Mouse (Mus musculus) embryonic facial prominence, embryonic 10.5 days (tissue): ENCODE data around the gene Nabp1. TPM values are rescaled to one million over a fixed set of nuclear protein-coding genes. Genes with fewer than 3 reads are reported as not detected.
A peak's percentile ranks its signal among the peaks of the same experiment; 100 is the strongest.

ENCODE experiments used
- DNase-seq: peaks from one replicate; pipeline ENCODE4 v3.0.0-alpha.2; 2017; ENCODE audit warnings: low spot score
- H3K27ac ChIP-seq: fragments of 300-500 bp; sonication (generic); replicated peaks from 2 replicates; pipeline ENCODE4 v1.5.1; 2016; ENCODE audit warnings: mild to moderate bottlenecking
- H3K27me3 ChIP-seq: fragments of 300-500 bp; sonication (generic); replicated peaks from 2 replicates; pipeline ENCODE4 v1.6.1; 2016; ENCODE audit warnings: low read depth, mild to moderate bottlenecking; ENCODE audit not compliant: poor library complexity, severe bottlenecking
- H3K36me3 ChIP-seq: fragments of 300-500 bp; sonication (generic); replicated peaks from 2 replicates; pipeline ENCODE4 v1.6.1; 2016; ENCODE audit warnings: mild to moderate bottlenecking, moderate library complexity
- H3K4me1 ChIP-seq: fragments of 300-500 bp; sonication (generic); 2 replicates; pipeline ENCODE4 v1.6.1; 2016
- H3K4me3 ChIP-seq: fragments of 300-500 bp; sonication (generic); 2 replicates; pipeline ENCODE4 v1.5.1; 2016; ENCODE audit warnings: mild to moderate bottlenecking, moderate library complexity
- H3K9me3 ChIP-seq: fragments of 300-500 bp; sonication (generic); 2 replicates; pipeline ENCODE4 v1.6.1; 2016; ENCODE audit warnings: mild to moderate bottlenecking
- WGBS: fragments of 180-500 bp; shearing (Covaris S2); methylation state at CpG from one replicate; pipeline ENCODE4 v1.1.7; 2016; 5-methylcytosine and 5-hydroxymethylcytosine counted together
- polyA plus RNA-seq: library from polyadenylated mRNA; unstranded; fragments of >200 nt; fragmentation: Nextera tagmentation; extraction: Ambion mirVana; gene quantifications from 2 replicates; pipeline ENCODE4 v1.2.1, GENCODE M21; 2016

The Nabp1 gene
- polyA plus RNA-seq, 1 experiment from 2014 or later: 8.3 TPM

DNA sequence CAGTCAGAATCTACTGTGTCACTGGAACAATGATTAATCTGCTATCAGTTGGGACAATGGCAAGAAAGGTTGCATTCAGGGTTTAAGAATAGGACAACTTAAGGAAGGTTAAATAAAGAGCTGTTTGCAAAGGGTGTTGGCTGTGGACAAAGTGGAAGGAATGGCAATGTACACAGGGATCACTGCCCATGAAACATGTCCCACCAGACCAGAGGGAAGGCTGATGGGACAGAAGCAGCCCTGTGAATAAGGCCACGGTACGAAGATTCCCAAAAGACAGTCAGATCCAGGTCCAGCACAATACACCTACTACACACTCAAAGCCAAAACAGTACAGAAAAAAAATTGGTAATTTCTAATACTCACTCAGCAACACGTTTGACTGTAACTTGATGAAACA, 30.3 kb upstream of the Nabp1 start:
- Histone ChIP-seq H3K27me3 (no peaks in the 10 kb centered on the region), H3K9me3 (no peaks in the 10 kb centered on the region), H3K4me1 (peaks cover 26% of the 10 kb centered on the region), H3K27ac (no peak overlapping the region; the same call in 1 of the 2 replicates), H3K4me3 (no peak overlapping the region), H3K36me3 (no peaks in the 10 kb centered on the region)
- DNase-seq: no peak
- WGBS: 72% methylated on average over 3 of the region's 3 CpGs

GRCm38 (mm10) chr1:51507436-51507835, 29.2 kb upstream of the Nabp1 start:
- Histone ChIP-seq H3K36me3 (no peaks in the 10 kb centered on the region), H3K4me1 (peaks cover 21% of the 10 kb centered on the region), H3K9me3 (no peaks in the 10 kb centered on the region), H3K27me3 (no peaks in the 10 kb centered on the region), H3K4me3 (no peak overlapping the region), H3K27ac (no peak overlapping the region)
- DNase-seq: no peak
- 79% methylated on average over 5 of the region's 5 CpGs for WGBS

DNA sequence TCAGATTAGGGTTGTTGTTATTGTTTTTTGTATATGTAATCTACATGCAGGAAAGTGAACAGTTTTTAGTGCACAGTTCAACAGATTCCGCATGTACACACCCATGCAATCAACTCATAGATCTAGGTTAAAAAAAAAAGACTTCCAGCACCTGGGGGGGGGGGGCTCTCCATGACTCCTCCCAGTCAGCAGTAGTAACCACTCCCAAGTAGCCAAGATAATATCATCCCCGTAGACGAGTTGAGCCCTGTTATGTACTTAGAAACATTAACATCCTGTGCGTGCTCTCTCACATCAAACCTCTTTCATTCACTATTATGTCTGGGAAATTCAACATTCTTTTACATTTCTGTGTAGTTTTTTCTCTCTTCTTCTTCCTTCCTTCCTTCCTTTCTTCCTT, 28.0 kb upstream of the Nabp1 start:
- no peak overlapping the region for H3K27ac ChIP-seq
- no peak for DNase-seq
- peaks cover 21% of the 10 kb centered on the region for H3K4me1 ChIP-seq
- no peaks in the 10 kb centered on the region for H3K27me3 ChIP-seq
- H3K4me3 ChIP-seq: no peak overlapping the region
- H3K9me3 ChIP-seq: no peaks in the 10 kb centered on the region
- no peaks in the 10 kb centered on the region for H3K36me3 ChIP-seq
- WGBS: 89% methylated on average over 4 of the region's 4 CpGs

GRCm38 (mm10) chr1:51505632-51506031, 27.4 kb upstream of the Nabp1 start:
- no peaks in the 10 kb centered on the region for H3K36me3 ChIP-seq
- H3K9me3 ChIP-seq: no peaks in the 10 kb centered on the region
- peaks cover 21% of the 10 kb centered on the region for H3K4me1 ChIP-seq
- 88% methylated on average over 1 of the region's 1 CpGs for WGBS
- H3K4me3 ChIP-seq: no peak overlapping the region
- H3K27me3 ChIP-seq: no peaks in the 10 kb centered on the region
- DNase-seq: no peak
- H3K27ac ChIP-seq: no peak overlapping the region

- WGBS: 82% methylated on average over 2 of the region's 2 CpGs
Measured at GRCm38 (mm10) chr1:51503055-51503454, 24.8 kb upstream of the Nabp1 start.

DNA sequence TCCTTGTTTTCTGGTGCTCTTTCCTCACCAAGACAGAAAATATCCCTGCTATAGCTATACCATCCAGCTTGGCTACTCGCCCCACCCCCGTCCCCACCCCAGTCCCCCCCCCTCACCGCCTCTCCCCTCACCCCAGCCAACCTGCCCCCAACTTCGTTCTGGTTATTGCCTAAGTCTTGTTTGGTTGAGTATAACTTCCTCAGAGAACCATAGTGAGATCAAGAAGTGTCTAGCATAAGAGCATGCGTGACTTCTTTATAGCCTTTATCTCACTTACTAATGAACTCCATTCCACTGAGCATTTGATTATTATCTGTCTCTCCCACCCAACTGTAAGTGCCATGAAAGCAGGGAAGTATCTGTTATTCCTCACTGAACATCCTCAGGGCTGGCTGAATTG, 24.1 kb upstream of the Nabp1 start:
- Histone ChIP-seq H3K36me3 (no peaks in the 10 kb centered on the region), H3K9me3 (no peaks in the 10 kb centered on the region), H3K27ac (no peak overlapping the region), H3K4me1 (no peaks in the 10 kb centered on the region), H3K4me3 (no peak overlapping the region), H3K27me3 (no peaks in the 10 kb centered on the region)
- DNase-seq: no peak
- WGBS: 85% methylated on average over 5 of the region's 5 CpGs

More at GRCm38 (mm10) chr1:51503055-51503454, 24.8 kb upstream of the Nabp1 start:
- H3K36me3 ChIP-seq: no peaks in the 10 kb centered on the region
- no peaks in the 10 kb centered on the region for H3K9me3 ChIP-seq
- H3K4me1 ChIP-seq: no peaks in the 10 kb centered on the region
- no peaks in the 10 kb centered on the region for H3K27me3 ChIP-seq
- no peak overlapping the region for H3K4me3 ChIP-seq
- no peak overlapping the region for H3K27ac ChIP-seq
- DNase-seq: no peak

- H3K4me3 ChIP-seq: no peak overlapping the region
- H3K27me3 ChIP-seq: no peaks in the 10 kb centered on the region
- WGBS: 84% methylated on average over 12 of the region's 12 CpGs
Measured at GRCm38 (mm10) chr1:51501251-51501650, 23.0 kb upstream of the Nabp1 start.

DNA sequence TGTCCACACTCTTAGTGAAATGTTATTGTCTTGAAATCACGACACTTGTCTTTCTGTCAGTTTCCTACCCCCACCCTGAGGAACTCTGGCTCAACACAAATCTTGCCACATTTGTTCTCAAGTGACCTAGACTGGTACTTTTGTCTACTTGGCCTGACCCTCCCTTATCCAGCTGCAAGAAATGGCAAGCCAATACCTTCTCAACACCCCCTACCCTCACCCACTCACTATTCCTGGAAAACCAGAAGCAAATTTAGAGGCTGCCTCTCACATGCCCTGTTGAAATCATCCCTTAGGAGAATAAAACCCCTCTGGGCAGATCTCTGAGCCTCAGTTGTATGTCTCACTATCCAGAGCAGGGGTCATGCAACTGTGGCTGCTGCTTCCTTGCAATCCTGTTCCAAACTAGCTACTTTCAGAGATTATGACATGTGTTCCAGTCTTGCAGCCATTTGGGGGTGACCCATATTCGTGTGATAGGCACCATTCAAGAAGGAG, 20.4 kb upstream of the Nabp1 start:
- Histone ChIP-seq H3K9me3 (no peaks in the 10 kb centered on the region), H3K27ac (no peak overlapping the region), H3K27me3 (no peaks in the 10 kb centered on the region), H3K4me1 (no peaks in the 10 kb centered on the region), H3K36me3 (no peaks in the 10 kb centered on the region), H3K4me3 (no peak overlapping the region)
- no peak for DNase-seq
- 66% methylated on average over 2 of the region's 2 CpGs for WGBS

More at GRCm38 (mm10) chr1:51501251-51501650, 23.0 kb upstream of the Nabp1 start:
- H3K36me3 ChIP-seq: no peaks in the 10 kb centered on the region
- no peaks in the 10 kb centered on the region for H3K4me1 ChIP-seq
- H3K27ac ChIP-seq: no peak overlapping the region
- DNase-seq: no peak
- no peaks in the 10 kb centered on the region for H3K9me3 ChIP-seq

GRCm38 (mm10) chr1:51496163-51496562, 17.9 kb upstream of the Nabp1 start:
- H3K27me3 ChIP-seq: no peaks in the 10 kb centered on the region
- H3K36me3 ChIP-seq: no peaks in the 10 kb centered on the region
- 87% methylated on average over 1 of the region's 1 CpGs for WGBS
- H3K9me3 ChIP-seq: no peaks in the 10 kb centered on the region
- H3K4me1 ChIP-seq: peaks cover 3% of the 10 kb centered on the region; the same call in 1 of the 2 replicates
- H3K4me3 ChIP-seq: no peak overlapping the region
- DNase-seq: no peak
- H3K27ac ChIP-seq: no peak overlapping the region

DNA sequence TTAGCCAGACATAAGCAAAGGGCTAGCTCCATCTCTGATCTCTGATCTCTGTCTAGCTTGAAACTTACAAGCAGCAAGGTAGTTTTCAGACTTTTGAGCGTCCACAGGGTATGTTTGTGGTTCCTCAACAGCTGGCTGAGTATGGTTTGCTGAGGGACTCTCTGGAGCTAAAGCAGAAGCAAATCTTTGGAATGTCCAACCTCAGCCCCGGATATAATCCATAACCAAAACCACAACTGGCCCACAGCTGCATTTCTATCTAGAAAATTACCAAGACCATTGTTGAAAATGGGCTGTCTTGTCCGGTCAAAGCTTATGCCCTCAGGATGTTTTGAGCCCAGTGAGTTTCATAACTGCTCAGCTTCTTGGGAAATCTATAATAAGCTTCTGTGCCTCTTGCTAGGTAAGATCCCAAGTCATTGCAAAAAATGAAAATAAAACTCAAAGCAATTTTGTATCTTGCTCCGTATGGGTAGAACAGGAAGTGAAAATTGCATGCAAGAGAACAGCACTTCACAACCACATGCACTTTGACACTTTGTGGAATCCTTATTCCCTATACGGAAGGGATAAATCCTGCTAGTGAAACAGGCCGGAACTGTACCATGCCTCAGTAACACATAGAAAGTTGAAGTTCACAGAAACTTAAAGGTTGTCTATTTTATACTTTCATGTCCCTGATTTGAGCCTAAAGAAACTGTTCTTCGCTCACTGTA, 15.5 kb upstream of the Nabp1 start:
- WGBS: 83% methylated on average over 7 of the region's 7 CpGs

DNA sequence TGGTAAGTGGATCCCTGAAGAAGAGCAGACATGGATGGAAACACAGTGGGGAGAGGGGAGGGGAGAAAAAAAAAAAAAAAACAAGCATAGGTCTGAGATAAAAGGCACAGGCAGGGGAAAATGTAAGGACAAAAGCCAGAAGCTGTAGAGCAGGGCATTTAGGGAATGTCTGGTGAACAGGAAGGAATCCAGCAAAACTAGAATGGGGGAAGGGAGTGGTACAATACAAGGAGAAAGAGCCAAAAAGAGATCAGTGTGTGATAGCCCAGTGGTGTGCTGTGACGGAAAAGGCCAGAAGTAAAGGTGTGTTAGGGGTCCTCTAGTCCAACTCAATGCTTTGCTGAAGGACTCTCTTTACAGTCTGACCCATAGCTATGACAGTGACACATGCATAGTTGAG, 8.1 kb upstream of the Nabp1 start:
- Histone ChIP-seq H3K4me3 (no peak overlapping the region), H3K9me3 (no peaks in the 10 kb centered on the region), H3K27me3 (no peaks in the 10 kb centered on the region), H3K36me3 (no peaks in the 10 kb centered on the region), H3K27ac (peak overlapping the region; percentile 40; the same call in 1 of the 2 replicates), H3K4me1 (0 out of 2 replicates have a peak, but pooled peaks cover 7% of the 10 kb centered on the region)
- no peak for DNase-seq
- WGBS: 75% methylated on average over 1 of the region's 1 CpGs

More for the DNA sequence above, 15.5 kb upstream of the Nabp1 start:
- Histone ChIP-seq H3K9me3 (no peaks in the 10 kb centered on the region), H3K4me1 (peaks cover 3% of the 10 kb centered on the region; the same call in 1 of the 2 replicates), H3K36me3 (no peaks in the 10 kb centered on the region), H3K4me3 (no peak overlapping the region), H3K27ac (no peak overlapping the region), H3K27me3 (no peaks in the 10 kb centered on the region)
- DNase-seq: no peak

DNA sequence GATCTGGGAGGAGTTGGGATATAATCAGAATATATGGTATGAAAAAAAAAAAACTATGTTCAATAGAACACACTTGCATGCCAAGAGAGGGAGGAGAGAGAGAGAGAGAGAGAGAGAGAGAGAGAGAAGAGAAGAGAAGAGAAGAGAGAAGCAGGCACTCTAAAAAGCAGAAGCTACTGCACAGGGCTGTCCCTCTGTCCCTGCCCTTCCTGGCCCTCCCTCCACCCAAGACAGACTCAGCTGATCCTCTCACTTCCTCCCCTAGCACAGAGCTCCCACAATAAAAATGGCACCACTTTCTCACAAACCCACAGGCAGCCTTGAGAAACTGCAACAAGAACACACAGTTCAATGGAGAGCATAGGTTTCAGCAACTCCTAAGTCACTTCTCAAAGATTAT, 2.2 kb upstream of the Nabp1 start:
- no peaks in the 10 kb centered on the region for H3K36me3 ChIP-seq
- peaks cover 12% of the 10 kb centered on the region; the same call in 1 of the 2 replicates for H3K4me1 ChIP-seq
- H3K4me3 ChIP-seq: no peak overlapping the region
- no peak for DNase-seq
- H3K9me3 ChIP-seq: no peaks in the 10 kb centered on the region
- no peak overlapping the region for H3K27ac ChIP-seq
- 0 out of 2 replicates have a peak, but pooled peaks cover 4% of the 10 kb centered on the region for H3K27me3 ChIP-seq

- H3K27me3 ChIP-seq: 0 out of 2 replicates have a peak, but pooled peaks cover 4% of the 10 kb centered on the region
- H3K4me1 ChIP-seq: peaks cover 12% of the 10 kb centered on the region; the same call in 1 of the 2 replicates
- whole genome bisulfite sequencing: 89% methylated on average over 1 of the region's 1 CpGs
- no peak for DNase-seq
- no peak overlapping the region for H3K4me3 ChIP-seq
- H3K27ac ChIP-seq: no peak overlapping the region
- no peaks in the 10 kb centered on the region for H3K36me3 ChIP-seq
- H3K9me3 ChIP-seq: no peaks in the 10 kb centered on the region
Measured at GRCm38 (mm10) chr1:51479691-51480090, 1.5 kb upstream of the Nabp1 start.
